In the genomic region with DNA sequence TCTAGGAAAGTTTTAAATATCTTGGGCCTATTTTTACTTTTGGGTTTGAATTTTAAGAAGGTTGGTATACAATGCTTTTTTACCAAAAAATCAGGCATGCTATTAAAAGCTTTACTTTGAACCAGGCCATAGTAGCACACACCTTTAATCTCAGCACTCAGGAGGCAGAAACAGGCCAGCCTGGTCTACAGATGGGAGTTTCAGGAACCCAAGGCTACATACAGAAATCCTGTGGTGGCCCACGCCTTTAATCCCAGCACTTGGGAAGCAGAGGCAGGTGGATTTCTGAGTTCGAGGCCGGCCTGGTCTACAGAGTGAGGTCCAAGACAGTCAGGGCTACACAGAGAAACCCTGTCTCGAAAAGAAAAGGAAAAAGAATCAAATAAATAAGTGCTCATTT, we compare ENCODE assay signal across 8 mouse cellular contexts. TPM values are rescaled to one million over a fixed set of nuclear protein-coding genes. Genes with fewer than 3 reads are reported as not detected.
DNase-seq lines count a peak whose midpoint lies in the region; ATAC-seq and TF ChIP-seq lines count a peak whose summit lies in the region.

No protein-coding gene starts in this region.

- H3K4me1 ChIP-seq in kidney, postnatal 0 days (replicated peaks; ENCODE audit: insufficient read depth, low read length), result peaks cover 11% of the 10 kb centered on the region
- H3K4me1 ChIP-seq in kidney, adult 2 months (ENCODE audit: control insufficient read depth, insufficient read depth, low read length), result peaks cover 8% of the 10 kb centered on the region; the same call in 1 of the 2 replicates
- peaks cover 36% of the 10 kb centered on the region for H3K4me1 ChIP-seq in embryonic facial prominence, embryonic 10.5 days
- peaks cover 16% of the 10 kb centered on the region for H3K4me1 ChIP-seq in hindbrain, embryonic 12.5 days
- H3K4me1 ChIP-seq in midbrain, embryonic 12.5 days, result peaks cover 25% of the 10 kb centered on the region

- peak overlapping the region; percentile 60; the same call in 1 of the 2 replicates for H3K4me2 ChIP-seq in kidney, postnatal 0 days (ENCODE audit: low read length)
- no peak overlapping the region; the same call in 1 of the 2 replicates for H3K4me2 ChIP-seq in hindbrain, embryonic 12.5 days (replicated peaks)
- H3K4me2 ChIP-seq in midbrain, embryonic 12.5 days (replicated peaks), result no peak overlapping the region

- H3K27ac ChIP-seq in kidney, postnatal 0 days, result peak overlapping the region; percentile 93
- H3K27ac ChIP-seq in kidney, adult 2 months (ENCODE audit: insufficient read depth, low read depth, low read length), result no peak overlapping the region
- H3K27ac ChIP-seq in embryonic facial prominence, embryonic 10.5 days (replicated peaks), result peak overlapping the region; percentile 93
- H3K27ac ChIP-seq in hindbrain, embryonic 12.5 days, result peak overlapping the region; percentile 86
- peak overlapping the region; percentile 86 for H3K27ac ChIP-seq in midbrain, embryonic 12.5 days (replicated peaks)

- H3K9me3 ChIP-seq in kidney, postnatal 0 days (replicated peaks; ENCODE audit: low read length), result no peaks in the 10 kb centered on the region
- H3K9me3 ChIP-seq in embryonic facial prominence, embryonic 10.5 days, result no peaks in the 10 kb centered on the region
- H3K9me3 ChIP-seq in hindbrain, embryonic 12.5 days (replicated peaks), result no peaks in the 10 kb centered on the region
- H3K9me3 ChIP-seq in midbrain, embryonic 12.5 days, result no peaks in the 10 kb centered on the region

- no peak for TF ChIP-seq POLR2A in kidney, adult 2 months (IDR thresholded peaks at IDR 0.05; ENCODE audit: low read depth, low read length)

- H3K27me3 ChIP-seq in kidney, postnatal 0 days (ENCODE audit: insufficient read depth, low read length), result no peaks in the 10 kb centered on the region
- no peaks in the 10 kb centered on the region for H3K27me3 ChIP-seq in kidney, adult 2 months (replicated peaks; ENCODE audit: control insufficient read depth, insufficient read depth, low read length)
- no peaks in the 10 kb centered on the region for H3K27me3 ChIP-seq in embryonic facial prominence, embryonic 10.5 days (replicated peaks; ENCODE audit: low read depth, poor library complexity, severe bottlenecking)
- H3K27me3 ChIP-seq in hindbrain, embryonic 12.5 days, result no peaks in the 10 kb centered on the region
- no peaks in the 10 kb centered on the region for H3K27me3 ChIP-seq in midbrain, embryonic 12.5 days

- ATAC-seq in kidney, postnatal 0 days (replicated peaks; ENCODE audit: low FRiP score, low read depth), result no peak
- no peak for ATAC-seq in hindbrain, embryonic 12.5 days (ENCODE audit: low FRiP score)
- no peak for ATAC-seq in midbrain, embryonic 12.5 days (ENCODE audit: low FRiP score, low read depth)

- DNase-seq in kidney, postnatal 0 days (ENCODE audit: low spot score), result no peak
- DNase-seq in kidney, adult 2 months, result no peak
- DNase-seq in embryonic facial prominence, embryonic 10.5 days (ENCODE audit: low spot score), result no peak
- no peak for DNase-seq in urinary bladder, postnatal 14 days (ENCODE audit: low spot score)
- no peak for DNase-seq in gastrocnemius, postnatal 10 days
- no peak for DNase-seq in ovary, adult 18-20 months (ENCODE audit: low spot score)

- no peak for TF ChIP-seq CTCF in kidney, postnatal 0 days (IDR thresholded peaks at IDR 0.05; ENCODE audit: low read depth)
- no peak for TF ChIP-seq CTCF in kidney, adult 2 months (conservative IDR thresholded peaks at IDR 0.05; ENCODE audit: insufficient read depth, insufficient read length, low read depth, low read length)

- H3K4me3 ChIP-seq in kidney, postnatal 0 days (replicated peaks; ENCODE audit: low read depth, low read length), result peak overlapping the region; percentile 37
- H3K4me3 ChIP-seq in kidney, adult 2 months (ENCODE audit: insufficient read depth, low read depth, low read length), result no peak overlapping the region
- H3K4me3 ChIP-seq in embryonic facial prominence, embryonic 10.5 days, result peak overlapping the region; percentile 56; the same call in 1 of the 2 replicates
- no peak overlapping the region for H3K4me3 ChIP-seq in hindbrain, embryonic 12.5 days
- H3K4me3 ChIP-seq in midbrain, embryonic 12.5 days, result no peak overlapping the region

- H3K9ac ChIP-seq in kidney, postnatal 0 days (ENCODE audit: low read depth, low read length), result no peak overlapping the region
- 0 out of 2 replicates have a peak overlapping the region, but pooled peaks have one; percentile 8 for H3K9ac ChIP-seq in hindbrain, embryonic 12.5 days
- no peak overlapping the region for H3K9ac ChIP-seq in midbrain, embryonic 12.5 days (replicated peaks)

- H3K36me3 ChIP-seq in kidney, postnatal 0 days (ENCODE audit: insufficient read depth, low read length), result no peaks in the 10 kb centered on the region
- H3K36me3 ChIP-seq in kidney, adult 2 months (ENCODE audit: control insufficient read depth, insufficient read depth, low read length), result no peaks in the 10 kb centered on the region
- H3K36me3 ChIP-seq in embryonic facial prominence, embryonic 10.5 days (replicated peaks), result no peaks in the 10 kb centered on the region
- H3K36me3 ChIP-seq in hindbrain, embryonic 12.5 days, result no peaks in the 10 kb centered on the region
- no peaks in the 10 kb centered on the region for H3K36me3 ChIP-seq in midbrain, embryonic 12.5 days

- 76% methylated on average over 4 of the region's 4 CpGs for WGBS in kidney, postnatal 0 days
- 81% methylated on average over 4 of the region's 4 CpGs for WGBS in kidney, adult 2 months
- 79% methylated on average over 4 of the region's 4 CpGs for WGBS in embryonic facial prominence, embryonic 10.5 days
- WGBS in hindbrain, embryonic 12.5 days, result 77% methylated on average over 4 of the region's 4 CpGs
- WGBS in midbrain, embryonic 12.5 days, result 81% methylated on average over 4 of the region's 4 CpGs

RNA-seq across cellular contexts. Expression of gene Hist2h3b, which starts 0.9 kb away (rescaled TPM):
- 34.6 and 36.5 TPM in 2 replicates for polyA plus RNA-seq in kidney, postnatal 0 days (2015; fragmentation: Nextera tagmentation; extraction: Ambion mirVana)
- polyA plus RNA-seq in kidney, adult 2 months (2012; rRNA removed), result 10.1 and 14.1 TPM in 2 replicates
- polyA plus RNA-seq in embryonic facial prominence, embryonic 10.5 days (2016; fragmentation: Nextera tagmentation; extraction: Ambion mirVana), result 44.4 and 48.2 TPM in 2 replicates
- 39.7 and 58.2 TPM in 2 replicates for polyA plus RNA-seq in hindbrain, embryonic 12.5 days (2016; fragmentation: Nextera tagmentation; extraction: Ambion mirVana)
- 76.0 and 96.2 TPM in 2 replicates for polyA plus RNA-seq in midbrain, embryonic 12.5 days (2016; fragmentation: Nextera tagmentation; extraction: Ambion mirVana)
- total RNA-seq in gastrocnemius, postnatal 10 days (2021), result 100 to 1,000 TPM; 371 to 396 TPM

RNA-seq across cellular contexts. Expression of gene Hist2h2bb, which starts 2.0 kb away (rescaled TPM):
- polyA plus RNA-seq in kidney, postnatal 0 days (2015; fragmentation: Nextera tagmentation; extraction: Ambion mirVana), result 4.9 and 5.4 TPM in 2 replicates
- polyA plus RNA-seq in kidney, adult 2 months (2012; rRNA removed), result 0.97 and 1.1 TPM in 2 replicates
- polyA plus RNA-seq in embryonic facial prominence, embryonic 10.5 days (2016; fragmentation: Nextera tagmentation; extraction: Ambion mirVana), result 5.8 and 11.3 TPM in 2 replicates
- 8.6 and 14.4 TPM in 2 replicates for polyA plus RNA-seq in hindbrain, embryonic 12.5 days (2016; fragmentation: Nextera tagmentation; extraction: Ambion mirVana)
- 18.3 and 20.1 TPM in 2 replicates for polyA plus RNA-seq in midbrain, embryonic 12.5 days (2016; fragmentation: Nextera tagmentation; extraction: Ambion mirVana)
- total RNA-seq in gastrocnemius, postnatal 10 days (2021), result 100 to 1,000 TPM; 371 to 420 TPM

RNA-seq across cellular contexts. Expression of gene Hist2h4, which starts 4.4 kb away (rescaled TPM):
- polyA plus RNA-seq in kidney, postnatal 0 days (2015; fragmentation: Nextera tagmentation; extraction: Ambion mirVana), result 9.6 and 9.9 TPM in 2 replicates
- polyA plus RNA-seq in kidney, adult 2 months (2012; rRNA removed), result 1.5 and 2.7 TPM in 2 replicates
- polyA plus RNA-seq in embryonic facial prominence, embryonic 10.5 days (2016; fragmentation: Nextera tagmentation; extraction: Ambion mirVana), result 12.8 TPM in 2 replicates
- polyA plus RNA-seq in hindbrain, embryonic 12.5 days (2016; fragmentation: Nextera tagmentation; extraction: Ambion mirVana), result 5.0 and 10.9 TPM in 2 replicates
- 13.3 and 18.2 TPM in 2 replicates for polyA plus RNA-seq in midbrain, embryonic 12.5 days (2016; fragmentation: Nextera tagmentation; extraction: Ambion mirVana)
- total RNA-seq in gastrocnemius, postnatal 10 days (2021), result 10 to 100 TPM; 40.0 to 46.5 TPM

RNA-seq across cellular contexts. Expression of gene Hist2h3c1, which starts 21.1 kb away (rescaled TPM):
- 0.62 and 1.0 TPM in 2 replicates for polyA plus RNA-seq in kidney, postnatal 0 days (2015; fragmentation: Nextera tagmentation; extraction: Ambion mirVana)
- not detected in 2 replicates for polyA plus RNA-seq in kidney, adult 2 months (2012; rRNA removed)
- polyA plus RNA-seq in embryonic facial prominence, embryonic 10.5 days (2016; fragmentation: Nextera tagmentation; extraction: Ambion mirVana), result 0.52 and 0.81 TPM in 2 replicates
- 0.71 and 0.91 TPM in 2 replicates for polyA plus RNA-seq in hindbrain, embryonic 12.5 days (2016; fragmentation: Nextera tagmentation; extraction: Ambion mirVana)
- polyA plus RNA-seq in midbrain, embryonic 12.5 days (2016; fragmentation: Nextera tagmentation; extraction: Ambion mirVana), result 1.4 TPM in 1 of 2 replicates, not detected in the other
- total RNA-seq in gastrocnemius, postnatal 10 days (2021), result 1 to 10 TPM in 1 of 2 experiments, under 1 TPM in 1; 0.43 to 1.8 TPM

RNA-seq across cellular contexts. Expression of gene Hist2h2aa1, which starts 22.2 kb away (rescaled TPM):
- polyA plus RNA-seq in kidney, postnatal 0 days (2015; fragmentation: Nextera tagmentation; extraction: Ambion mirVana), result 30.9 and 33.5 TPM in 2 replicates
- polyA plus RNA-seq in kidney, adult 2 months (2012; rRNA removed), result 285 and 388 TPM in 2 replicates
- polyA plus RNA-seq in embryonic facial prominence, embryonic 10.5 days (2016; fragmentation: Nextera tagmentation; extraction: Ambion mirVana), result 4.8 and 8.6 TPM in 2 replicates
- 16.0 and 22.0 TPM in 2 replicates for polyA plus RNA-seq in hindbrain, embryonic 12.5 days (2016; fragmentation: Nextera tagmentation; extraction: Ambion mirVana)
- 27.1 and 35.0 TPM in 2 replicates for polyA plus RNA-seq in midbrain, embryonic 12.5 days (2016; fragmentation: Nextera tagmentation; extraction: Ambion mirVana)
- total RNA-seq in gastrocnemius, postnatal 10 days (2021), result 10 to 100 TPM; 10.2 to 16.2 TPM

Comparison
In these comparisons a context has a peak if more than half of its experiments do, and no peak if none do; other contexts are left out.
1. H3K4me3 ChIP-seq: peak in kidney, postnatal 0 days (single experiment) and embryonic facial prominence, embryonic 10.5 days (single experiment); none in kidney, adult 2 months (single experiment), hindbrain, embryonic 12.5 days (single experiment) and midbrain, embryonic 12.5 days (single experiment).